Mouse (Mus musculus) MEL (cell line): Measurements from ENCODE around the gene Canx.

Source experiments
- CTCF ChIP-seq, 3 experiments: IDR thresholded peaks in 2 of 3; conservative IDR thresholded peaks in 1 of 3; 2 replicates each; pipeline ENCODE4 v1.5.1; 2011 to 2012; ENCODE audit warnings: low read length in 3 of 3, low read depth in 2 of 3, mild to moderate bottlenecking in 2 of 3, improper control_type of control experiment in 1 of 3, inconsistent platforms in 1 of 3, mixed read lengths in 1 of 3, moderate library complexity in 1 of 3; ENCODE audit not compliant: control insufficient read depth in 1 of 3, insufficient read depth in 1 of 3, poor library complexity in 1 of 3, severe bottlenecking in 1 of 3
- EP300 ChIP-seq, 2 experiments: IDR thresholded peaks; 2 replicates each; pipeline ENCODE4 v1.6.1; 2011; ENCODE audit warnings: improper control_type of control experiment in 2 of 2, low read length in 2 of 2, low read depth in 1 of 2, mild to moderate bottlenecking in 1 of 2
- GATA1 ChIP-seq: IDR thresholded peaks from 2 replicates; pipeline ENCODE4 v1.6.1; 2011; ENCODE audit warnings: low read depth, low read length, improper control_type of control experiment
- JUND ChIP-seq: IDR thresholded peaks from 2 replicates; pipeline ENCODE4 v1.6.1; 2011; ENCODE audit warnings: low read depth, mild to moderate bottlenecking, improper control_type of control experiment, low read length
- MAX ChIP-seq: IDR thresholded peaks from 2 replicates; pipeline ENCODE4 v1.6.1; 2011; ENCODE audit warnings: low read length, improper control_type of control experiment
- POLR2A ChIP-seq, 2 experiments: IDR thresholded peaks; 2 replicates each; pipeline ENCODE4 v1.6.1; 2011 to 2012; ENCODE audit warnings: low read length in 2 of 2, mild to moderate bottlenecking in 2 of 2, control low read depth in 1 of 2, improper control_type of control experiment in 1 of 2, low read depth in 1 of 2, moderate library complexity in 1 of 2; ENCODE audit not compliant: control insufficient read depth in 1 of 2, insufficient read depth in 1 of 2, poor library complexity in 1 of 2
- POLR2AphosphoS5 ChIP-seq: IDR thresholded peaks from 2 replicates; pipeline ENCODE4 v1.6.1; 2012; ENCODE audit warnings: low read depth, borderline replicate concordance, mild to moderate bottlenecking, inconsistent platforms, low read length, moderate library complexity, mixed read lengths
- RAD21 ChIP-seq: IDR thresholded peaks from 2 replicates; pipeline ENCODE4 v1.6.1; 2011; ENCODE audit warnings: mild to moderate bottlenecking, low read depth, low read length, improper control_type of control experiment
- SMC3 ChIP-seq: IDR thresholded peaks from 2 replicates; pipeline ENCODE4 v1.6.1; 2011; ENCODE audit warnings: low read depth, low read length, improper control_type of control experiment

DNA sequence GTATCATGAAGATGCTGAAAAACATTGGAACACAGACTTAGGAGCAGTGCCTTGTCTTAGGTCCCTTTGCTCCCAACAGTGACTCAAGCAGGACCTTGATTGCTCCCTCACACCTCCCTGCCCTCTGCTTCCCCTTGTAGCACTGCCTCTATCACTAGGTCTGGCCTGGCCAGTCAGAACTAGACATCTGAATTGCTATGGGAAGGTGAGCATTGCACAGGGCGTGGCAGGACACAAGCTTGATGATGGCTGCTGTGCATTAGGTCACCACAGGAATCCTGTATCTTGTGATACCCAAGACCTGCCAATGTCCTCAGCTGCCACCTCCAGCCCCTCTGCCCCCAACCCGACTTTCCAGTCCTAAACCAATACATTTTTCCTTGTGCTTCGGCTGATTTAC, 58.5 kb downstream of the Canx start:
- TF ChIP-seq POLR2A (IDR thresholded peaks at IDR 0.05; ENCODE audit: control insufficient read depth in 1 of 2, insufficient read depth in 1 of 2, low read depth in 1 of 2, low read length in 2 of 2, poor library complexity in 1 of 2) (no peak), RAD21 (no peak), CTCF (IDR thresholded peaks at IDR 0.05 in 2 of 3, conservative IDR thresholded peaks at IDR 0.05 in 1 of 3; ENCODE audit: control insufficient read depth in 1 of 3, insufficient read depth in 1 of 3, low read depth in 2 of 3, low read length in 3 of 3, poor library complexity in 1 of 3, severe bottlenecking in 1 of 3) (no peak), MAX (no peak), JUND (no peak), POLR2AphosphoS5 (no peak), SMC3 (no peak), EP300 (IDR thresholded peaks at IDR 0.05; ENCODE audit: low read depth in 1 of 2, low read length in 2 of 2) (no peak), GATA1 (no peak)
